Mouse (Mus musculus) CD4-positive, CD25-positive, alpha-beta regulatory T cell, adult 4 months (primary cell): ENCODE results near the gene Strap. TPM values are rescaled to one million over a fixed set of nuclear protein-coding genes. Genes with fewer than 3 reads are reported as not detected.

Experiments used
- ATAC-seq: one replicate; pipeline ENCODE4 v1.8.0; 2017
- polyA plus RNA-seq, 2 experiments: library from polyadenylated mRNA; unstranded; fragments of 100-300 nt; shearing (Covaris generic); gene quantifications; one replicate each; pipeline ENCODE4 v1.2.1; 2017

The Strap gene
- polyA plus RNA-seq, 2 experiments from 2014 or later, result 33.6 to 39.3 TPM

DNA sequence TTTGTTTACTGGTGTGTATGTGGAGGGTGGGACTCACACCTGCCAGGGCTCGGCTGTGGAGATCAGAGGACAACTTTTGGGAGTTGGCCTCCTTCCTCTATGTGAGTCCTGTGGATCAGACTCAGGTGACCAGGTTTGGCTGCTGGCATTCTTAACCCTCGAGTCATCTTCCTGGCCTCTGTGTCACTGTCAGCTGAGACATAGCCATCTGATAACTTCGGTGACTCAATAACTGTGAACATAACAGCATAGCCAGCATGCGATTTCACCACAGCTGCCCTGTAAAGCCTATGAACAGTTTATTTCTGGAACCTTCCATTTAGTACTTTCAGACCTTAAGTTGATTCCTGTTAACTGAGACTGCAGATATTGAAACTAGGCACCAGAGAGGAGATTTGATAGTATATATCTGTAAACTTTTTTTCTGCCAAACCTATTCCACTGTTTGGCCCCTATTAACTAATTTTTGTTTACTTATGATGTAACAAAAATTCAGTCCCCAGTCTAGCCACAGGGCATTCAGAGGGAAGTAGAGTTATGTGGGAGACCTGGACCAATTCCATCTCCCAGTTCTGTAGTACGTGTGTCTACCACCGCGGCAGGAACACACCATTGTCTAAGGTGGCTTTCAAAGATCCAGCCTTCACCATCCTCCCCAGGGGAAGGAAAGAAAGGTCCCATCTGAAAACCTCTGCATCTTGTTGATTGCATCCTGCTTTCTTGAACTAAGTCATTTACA is 49.2 kb downstream of the Strap start:
- no peak for ATAC-seq

DNA sequence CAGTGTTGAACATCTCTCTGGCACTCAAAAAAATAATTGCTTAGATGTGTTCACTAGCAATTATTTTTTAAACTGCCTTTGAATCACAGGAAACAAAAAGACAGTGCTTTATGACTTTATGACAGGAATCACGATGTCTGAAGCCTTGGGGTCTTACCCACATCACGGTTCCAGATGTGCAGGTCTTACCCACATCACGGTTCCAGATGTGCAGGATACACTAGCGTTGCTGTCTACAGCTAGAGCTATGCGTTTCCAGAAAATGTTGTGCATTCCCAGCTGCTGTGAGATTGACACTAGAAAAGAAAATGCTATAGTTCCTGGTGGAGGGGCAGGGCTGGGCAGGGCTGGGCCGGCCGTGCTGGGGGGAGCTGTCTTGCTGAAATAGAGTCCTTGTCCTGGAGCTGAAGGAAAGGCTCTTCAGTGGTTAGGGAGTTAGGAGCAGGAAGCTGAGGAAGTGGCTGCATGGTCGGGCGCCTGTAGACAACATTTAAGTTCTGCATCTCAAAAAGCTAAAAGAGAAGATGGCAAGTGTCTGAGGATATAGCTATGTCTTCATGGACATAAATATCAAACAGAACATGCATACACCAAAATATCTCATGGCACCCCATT is 54.2 kb downstream of the Strap start:
- no peak for ATAC-seq

DNA sequence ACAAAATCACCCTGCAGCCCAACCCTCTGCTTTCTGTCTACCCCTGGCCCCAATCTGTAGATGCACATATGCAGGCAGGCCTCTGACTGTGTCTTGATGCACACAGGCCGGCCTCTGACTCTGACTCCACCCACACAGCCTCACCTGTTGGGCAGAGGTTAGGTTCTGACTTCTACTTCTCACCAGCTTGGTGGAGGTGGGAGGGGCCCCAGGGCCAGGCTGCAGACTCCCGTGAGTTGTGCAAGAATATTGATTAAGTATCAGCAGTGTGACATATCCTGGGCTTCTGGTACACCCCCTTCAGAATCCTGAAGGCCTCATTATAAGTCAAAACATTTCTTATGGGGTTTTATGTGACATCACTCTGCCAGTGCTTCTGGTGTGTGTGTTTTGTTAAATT is 54.8 kb downstream of the Strap start:
- no peak for ATAC-seq

DNA sequence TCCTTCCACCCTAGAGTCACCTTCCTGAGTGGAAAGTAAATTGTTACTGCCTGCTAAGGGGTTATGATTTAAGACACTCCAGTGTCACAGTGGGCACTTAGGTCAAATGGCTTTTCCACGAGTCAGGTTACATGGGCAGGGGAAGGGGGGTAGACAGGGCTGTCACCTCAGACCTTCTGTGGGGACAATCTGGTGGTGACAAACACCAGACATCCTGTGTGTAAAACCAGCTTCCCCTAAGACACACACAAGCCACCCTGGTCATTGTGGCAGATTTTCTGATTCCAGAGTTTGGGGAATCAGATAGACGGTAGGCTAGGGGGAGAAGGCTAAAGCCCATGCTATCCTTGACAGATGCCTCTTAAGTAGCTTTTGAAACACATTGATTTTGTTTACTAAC is 60.6 kb downstream of the Strap start:
- no peak for ATAC-seq

GRCm38 (mm10) chr6:137796596-137797567 is 62.0 kb downstream of the Strap start:
- ATAC-seq, result no peak

DNA sequence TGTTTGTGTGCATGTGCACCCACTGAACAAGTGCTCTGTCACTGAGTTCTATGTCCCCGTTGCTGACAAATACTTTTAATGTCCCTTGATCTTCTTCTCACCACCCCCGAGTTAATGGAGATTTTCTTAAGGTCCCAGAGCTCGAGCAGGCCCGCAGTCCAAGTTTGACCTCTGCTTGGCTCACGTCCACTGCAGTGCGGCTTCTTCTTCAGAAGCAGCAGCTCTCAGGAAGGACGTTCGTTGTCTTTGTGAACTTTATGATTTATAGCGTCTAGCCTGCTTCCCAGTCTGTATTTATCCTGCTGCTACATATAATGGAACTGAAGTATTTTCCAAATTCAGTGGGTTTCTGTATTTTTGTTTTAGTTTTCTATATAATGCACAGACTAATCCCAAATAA is 64.4 kb downstream of the Strap start:
- ATAC-seq, result no peak

Other genes starting within 250 kb of the Strap start
- under 1 TPM in 1 of 2 experiments, not detected in 1; 0.66 TPM for gene Eps8, start 80.2 kb upstream of the Strap start, polyA plus RNA-seq
- gene Dera, start 19.5 kb downstream of the Strap start, polyA plus RNA-seq, result 10 to 100 TPM; 68.4 to 82.3 TPM